Mouse (Mus musculus) brain, embryonic 14.5 days (tissue): ENCODE results near the gene Ttll10.

Experiments used
- CTCF ChIP-seq: fragments of 200-500 bp; IDR thresholded peaks from 2 replicates; pipeline ENCODE4 v1.5.1; 2012; ENCODE audit warnings: inconsistent platforms, mild to moderate bottlenecking, moderate library complexity, borderline replicate concordance; ENCODE audit not compliant: insufficient read depth, insufficient read length; ENCODE audit errors: extremely low read depth
- POLR2A ChIP-seq: fragments of 200-500 bp; IDR thresholded peaks from 2 replicates; pipeline ENCODE4 v1.6.1; 2012; ENCODE audit warnings: mild to moderate bottlenecking, inconsistent platforms, borderline replicate concordance; ENCODE audit not compliant: poor library complexity, insufficient read depth, insufficient read length, severe bottlenecking; ENCODE audit errors: extremely low read depth

GRCm38 (mm10) chr4:156054606-156055005 lies 4.6 kb downstream of the Ttll10 start:
- TF ChIP-seq POLR2A (no peak), CTCF (no peak)
